Mouse (Mus musculus) CD8-positive naive resting alpha-beta T cell, adult 57 days (primary cell): ENCODE measurements around the gene Col25a1. TPM values are rescaled to one million over a fixed set of nuclear protein-coding genes. Genes with fewer than 3 reads are reported as not detected.

Source experiments
- total RNA-seq: library from RNA; stranded (reverse); gene quantifications from one replicate; pipeline ENCODE4 v1.2.4, GENCODE M21; 2023

Col25a1 gene
- total RNA-seq = not detected

DNA sequence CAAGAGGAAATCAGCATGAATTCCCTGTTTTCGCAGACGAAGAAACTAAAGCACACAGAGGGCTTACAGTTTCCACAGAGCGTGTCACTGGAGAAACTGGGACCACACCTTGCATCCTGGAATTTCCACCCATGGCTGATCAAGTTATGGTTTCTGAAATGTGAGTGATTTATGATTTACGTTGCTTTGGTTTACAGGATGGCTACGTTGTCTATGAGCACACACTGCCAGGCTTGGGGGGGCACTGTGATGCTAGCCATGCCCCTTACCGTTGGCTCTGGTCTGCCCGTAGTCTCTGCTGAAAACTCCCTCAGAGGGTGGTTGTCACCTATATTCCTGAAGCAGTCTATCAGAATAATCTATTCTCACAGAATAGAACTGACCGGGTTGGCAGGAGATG, at the start of gene Col25a1:
Gene Col25a1, plus strand, starts transcription at position 301 of the 400 bp plus-strand sequence.

DNA sequence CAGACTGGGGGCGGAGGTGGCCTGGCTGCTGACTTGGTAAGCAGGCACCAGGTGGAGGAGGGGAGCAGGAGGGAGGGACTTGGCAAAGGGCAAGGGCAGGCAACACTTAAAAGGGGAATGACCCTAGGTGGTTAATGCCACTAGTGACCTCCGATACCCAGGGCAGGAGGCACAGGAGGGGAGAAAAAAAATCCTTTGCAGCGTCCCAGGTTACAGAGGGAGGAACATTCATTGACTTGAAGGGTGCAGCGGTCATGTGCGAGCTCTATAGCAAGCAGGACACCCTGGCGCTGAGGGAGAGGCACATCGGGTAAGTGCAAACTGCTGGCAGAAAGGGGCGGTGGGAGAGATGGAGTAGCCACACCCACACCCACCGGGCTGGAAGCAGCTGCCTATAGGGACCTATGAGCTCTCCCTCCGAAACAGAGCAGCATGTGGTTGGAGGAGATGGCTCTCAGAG, 486.2 kb downstream of the Col25a1 start, which contains the start of gene Etnppl:
Gene Etnppl, plus strand, starts transcription at position 10 of the 460 bp plus-strand sequence.

Other genes starting within 250 kb of the Col25a1 start
- gene Casp6, start 230.1 kb upstream of the Col25a1 start, total RNA-seq = 19.7 TPM
- gene Mcub, start 161.3 kb upstream of the Col25a1 start, total RNA-seq = 3.5 TPM
- gene Sec24b, start 69.9 kb upstream of the Col25a1 start, total RNA-seq = 121 TPM